Mouse (Mus musculus) 3134 (cell line): Measurements from ENCODE around the gene Wdr19.
"Not testable (repeated sequence)": the region's sequence is repeated elsewhere in the genome, so short reads cannot be mapped to it uniquely, and the experiment has no call there.

Source experiments
- DNase-seq: peaks from one replicate; pipeline ENCODE4 v3.0.0-alpha.2; 2011; ENCODE audit warnings: low spot score; ENCODE audit not compliant: insufficient read length; ENCODE audit errors: extremely low read depth

The Wdr19 gene

DNA sequence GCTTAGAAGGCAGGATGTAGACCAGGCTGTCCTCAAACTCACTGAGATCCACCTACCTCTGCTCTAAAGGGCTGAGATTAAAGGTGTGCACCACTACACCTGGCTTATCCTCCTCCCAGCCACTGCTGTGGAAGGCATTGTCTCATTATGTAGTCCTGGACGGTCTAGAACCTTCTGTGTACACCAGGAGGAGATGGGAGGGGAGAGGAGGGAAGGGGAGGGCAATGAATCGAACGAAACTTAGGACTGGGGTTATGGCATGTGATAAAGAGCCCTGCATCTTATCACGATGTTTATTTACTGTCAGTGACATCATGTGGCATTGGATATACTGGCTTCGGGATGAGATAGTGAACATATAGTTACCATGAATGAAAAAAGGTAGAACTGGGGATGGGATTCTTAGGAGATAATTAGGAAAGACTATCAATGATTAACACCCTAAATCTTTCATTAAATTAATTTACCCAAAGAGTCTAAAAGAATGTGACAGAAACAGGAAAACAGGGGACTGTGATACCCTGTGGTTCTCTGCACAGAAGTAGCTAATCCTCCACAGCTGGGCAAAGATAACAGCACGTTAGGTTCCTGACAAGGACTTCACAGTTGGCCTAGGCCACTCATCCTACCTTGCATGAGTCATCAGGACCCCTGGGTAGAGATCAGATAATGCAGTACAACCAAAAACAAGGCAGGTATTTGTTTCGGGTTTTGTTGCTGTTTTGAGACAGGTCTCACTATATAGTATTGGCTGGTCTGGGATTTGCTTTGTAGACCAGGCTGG is 98.9 kb downstream of the Wdr19 start:
- no peak for DNase-seq

DNA sequence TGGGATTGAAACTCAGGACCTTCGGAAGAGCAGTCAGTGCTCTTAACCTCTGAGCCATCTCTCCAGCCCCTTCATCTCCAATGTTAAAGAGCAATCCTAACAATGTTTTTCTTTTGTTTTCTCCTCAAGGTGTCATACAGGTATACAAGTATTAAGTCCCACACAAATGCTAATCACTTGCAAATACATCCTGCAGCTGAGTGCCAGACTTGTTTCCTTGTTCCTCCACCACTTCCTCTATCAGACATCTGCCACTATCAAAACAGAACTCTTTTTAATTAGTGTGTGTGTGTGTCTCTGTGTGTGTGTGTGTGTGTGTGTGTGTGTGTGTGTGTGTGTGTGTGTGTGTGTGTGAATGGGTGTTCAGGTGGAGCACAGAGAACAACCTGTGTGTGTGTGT is 100.1 kb downstream of the Wdr19 start:
- not testable (repeated sequence) for DNase-seq

DNA sequence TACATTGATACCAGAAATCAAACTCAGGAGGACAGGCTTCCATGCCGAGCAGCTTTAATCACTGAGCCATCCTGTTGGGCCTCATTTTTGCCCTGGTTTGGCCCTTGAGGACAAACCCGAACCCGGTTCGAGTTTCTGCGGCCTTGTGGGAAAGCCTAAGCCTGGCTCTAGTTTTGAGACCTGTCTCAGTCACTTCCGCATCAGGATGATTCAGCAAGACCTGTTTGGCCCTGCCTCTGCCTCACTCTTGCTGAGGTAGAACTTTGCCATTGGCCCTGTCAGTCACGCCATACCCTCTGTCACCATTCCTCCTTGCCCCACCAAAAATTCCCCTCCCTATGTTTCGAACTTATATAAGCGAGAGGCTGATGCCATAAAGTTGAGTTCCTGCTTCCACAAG is 100.6 kb downstream of the Wdr19 start:
- no peak for DNase-seq

DNA sequence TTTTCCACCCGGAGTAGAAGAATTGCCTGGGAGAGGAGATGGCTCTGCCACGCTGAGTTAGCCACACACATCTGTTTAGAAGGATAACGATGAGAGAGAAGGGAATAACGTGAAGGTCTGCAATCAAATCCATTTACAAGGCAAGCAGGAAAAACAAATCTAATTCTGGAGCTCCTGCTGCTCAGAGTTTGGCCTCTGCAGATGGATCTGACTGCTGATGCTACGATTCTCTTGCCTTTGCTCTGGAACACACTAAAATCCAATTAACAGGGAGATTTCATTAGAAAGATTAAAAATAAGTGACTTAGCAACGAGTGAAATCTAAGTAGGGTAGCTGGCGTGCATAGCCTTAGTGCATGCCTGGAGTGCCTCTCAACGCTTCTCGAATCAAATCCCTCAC is 106.0 kb downstream of the Wdr19 start:
- DNase-seq = no peak

DNA sequence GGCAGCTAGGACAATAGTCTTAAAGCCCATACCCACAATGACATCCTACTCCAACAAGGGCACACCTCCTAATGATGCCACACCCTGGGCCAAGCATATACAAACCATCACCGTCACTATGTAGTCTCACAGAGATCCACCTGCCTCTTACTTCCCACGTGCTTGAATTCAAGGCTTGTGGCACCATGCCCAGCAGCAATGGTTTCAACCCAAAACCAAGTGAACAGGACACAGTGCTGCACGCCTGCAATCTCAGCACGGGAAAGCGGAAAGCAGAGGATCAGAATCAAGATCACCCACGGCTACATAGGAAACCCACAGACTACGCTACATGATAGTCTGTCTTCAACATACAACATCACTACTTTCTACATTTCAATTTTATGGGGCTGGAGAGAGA is 108.7 kb downstream of the Wdr19 start:
- no peak for DNase-seq

DNA sequence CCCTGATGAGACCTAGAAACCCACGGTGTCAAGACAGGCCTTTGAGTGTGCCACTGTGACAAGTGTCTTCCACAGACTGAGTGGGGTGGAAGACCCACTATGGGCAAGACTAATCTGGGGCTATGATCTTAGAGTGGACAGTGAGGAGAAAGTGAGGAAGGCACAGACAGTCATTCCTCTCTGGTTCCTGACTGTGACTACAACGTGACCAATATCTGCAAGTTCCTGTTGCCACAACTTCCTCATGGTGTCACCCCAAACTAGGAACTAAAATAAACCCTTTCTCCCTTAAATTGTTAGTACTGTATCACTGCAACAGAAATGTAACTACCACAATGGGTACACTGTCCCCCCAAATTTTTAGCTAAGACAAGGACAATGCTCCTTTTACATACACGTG is 109.4 kb downstream of the Wdr19 start:
- no peak for DNase-seq
